Mouse (Mus musculus) midbrain, embryonic 15.5 days (tissue): Measurements from ENCODE around the gene Fanci. TPM values are rescaled to one million over a fixed set of nuclear protein-coding genes. Genes with fewer than 3 reads are reported as not detected.

Experiments
- ATAC-seq: fragments of 200-750 bp; cut with Nextera tagmentation; replicated peaks from 2 replicates; pipeline ENCODE4 v1.8.0; 2017; ENCODE audit warnings: moderate TSS enrichment
- H3K27ac ChIP-seq: fragments of 300-500 bp; sonication (generic); 2 replicates; pipeline ENCODE4 v1.5.1; 2015; ENCODE audit warnings: mild to moderate bottlenecking, inconsistent platforms
- H3K27me3 ChIP-seq: fragments of 300-500 bp; sonication (generic); replicated peaks from 2 replicates; pipeline ENCODE4 v1.6.1; 2015; ENCODE audit warnings: inconsistent platforms
- H3K36me3 ChIP-seq: fragments of 300-500 bp; sonication (generic); replicated peaks from 2 replicates; pipeline ENCODE4 v1.6.1; 2015; ENCODE audit warnings: inconsistent platforms
- H3K4me1 ChIP-seq: fragments of 300-500 bp; sonication (generic); 2 replicates; pipeline ENCODE4 v1.6.1; 2015; ENCODE audit warnings: inconsistent platforms
- H3K4me2 ChIP-seq: fragments of 300-500 bp; sonication (generic); 2 replicates; pipeline ENCODE4 v1.6.1; 2015; ENCODE audit warnings: inconsistent platforms, mild to moderate bottlenecking, moderate library complexity
- H3K4me3 ChIP-seq: fragments of 300-500 bp; sonication (generic); 2 replicates; pipeline ENCODE4 v1.5.1; 2015; ENCODE audit warnings: mild to moderate bottlenecking, inconsistent platforms
- H3K9ac ChIP-seq: fragments of 300-500 bp; sonication (generic); 2 replicates; pipeline ENCODE4 v1.6.1; 2015; ENCODE audit warnings: mild to moderate bottlenecking, inconsistent platforms
- H3K9me3 ChIP-seq: fragments of 300-500 bp; sonication (generic); 2 replicates; pipeline ENCODE4 v1.6.1; 2016; ENCODE audit warnings: inconsistent platforms
- WGBS: fragments of 180-500 bp; shearing (Covaris S2); methylation state at CpG from one replicate; pipeline ENCODE4 v1.1.7; 2015; ENCODE audit warnings: mixed read lengths; 5-methylcytosine and 5-hydroxymethylcytosine counted together
- polyA plus RNA-seq: library from polyadenylated mRNA; unstranded; fragments of >200 nt; fragmentation: Nextera tagmentation; extraction: Ambion mirVana; gene quantifications from 2 replicates; pipeline ENCODE4 v1.2.1, GENCODE M21; 2015

Fanci gene
- polyA plus RNA-seq, 1 experiment from 2014 or later: 2.1 TPM

GRCm38 (mm10) chr7:79498356-79498755 lies 106.6 kb downstream of the Fanci start:
- no peak overlapping the region for H3K4me3 ChIP-seq
- no peaks in the 10 kb centered on the region for H3K9me3 ChIP-seq
- peaks cover 39% of the 10 kb centered on the region for H3K4me1 ChIP-seq
- 14% methylated on average over 6 of the region's 6 CpGs for WGBS
- peaks cover 31% of the 10 kb centered on the region; the same call in 1 of the 2 replicates for H3K27me3 ChIP-seq
- H3K4me2 ChIP-seq: peak overlapping the region; percentile 73; the same call in 1 of the 2 replicates
- no peaks in the 10 kb centered on the region for H3K36me3 ChIP-seq
- no peak for ATAC-seq
- no peak overlapping the region for H3K9ac ChIP-seq
- peak overlapping the region; percentile 58; the same call in 1 of the 2 replicates for H3K27ac ChIP-seq

- peak overlapping the region; percentile 79 for H3K4me3 ChIP-seq
- 0 out of 2 replicates have a peak, but pooled peaks have one; percentile 0 for ATAC-seq
- H3K4me2 ChIP-seq: peak overlapping the region; percentile 73
- H3K27me3 ChIP-seq: peaks cover 30% of the 10 kb centered on the region; the same call in 1 of the 2 replicates
- no peaks in the 10 kb centered on the region for H3K9me3 ChIP-seq
- peak overlapping the region; percentile 89 for H3K27ac ChIP-seq
- H3K4me1 ChIP-seq: peaks cover 45% of the 10 kb centered on the region
- no peaks in the 10 kb centered on the region for H3K36me3 ChIP-seq
- WGBS: under 1% methylated on average over 35 of the region's 35 CpGs
- peak overlapping the region; percentile 88 for H3K9ac ChIP-seq
Observed at GRCm38 (mm10) chr7:79498965-79499595, 107.4 kb downstream of the Fanci start.

Other genes starting within 250 kb of the Fanci start
- gene Mfge8, start 242.9 kb upstream of the Fanci start, polyA plus RNA-seq: 113 and 150 TPM in 2 replicates
- 16.8 and 18.2 TPM in 2 replicates for gene Abhd2, start 118.7 kb upstream of the Fanci start, polyA plus RNA-seq
- 9.5 and 11.7 TPM in 2 replicates for gene Rlbp1, start 4.9 kb upstream of the Fanci start, polyA plus RNA-seq
- 22.7 and 27.0 TPM in 2 replicates for gene Polg, start 74.4 kb downstream of the Fanci start, polyA plus RNA-seq
- 1.9 and 2.1 TPM in 2 replicates for gene Rhcg, start 225.7 kb downstream of the Fanci start, polyA plus RNA-seq